8 mouse cellular contexts compared by ENCODE assay signal in the genomic region with DNA sequence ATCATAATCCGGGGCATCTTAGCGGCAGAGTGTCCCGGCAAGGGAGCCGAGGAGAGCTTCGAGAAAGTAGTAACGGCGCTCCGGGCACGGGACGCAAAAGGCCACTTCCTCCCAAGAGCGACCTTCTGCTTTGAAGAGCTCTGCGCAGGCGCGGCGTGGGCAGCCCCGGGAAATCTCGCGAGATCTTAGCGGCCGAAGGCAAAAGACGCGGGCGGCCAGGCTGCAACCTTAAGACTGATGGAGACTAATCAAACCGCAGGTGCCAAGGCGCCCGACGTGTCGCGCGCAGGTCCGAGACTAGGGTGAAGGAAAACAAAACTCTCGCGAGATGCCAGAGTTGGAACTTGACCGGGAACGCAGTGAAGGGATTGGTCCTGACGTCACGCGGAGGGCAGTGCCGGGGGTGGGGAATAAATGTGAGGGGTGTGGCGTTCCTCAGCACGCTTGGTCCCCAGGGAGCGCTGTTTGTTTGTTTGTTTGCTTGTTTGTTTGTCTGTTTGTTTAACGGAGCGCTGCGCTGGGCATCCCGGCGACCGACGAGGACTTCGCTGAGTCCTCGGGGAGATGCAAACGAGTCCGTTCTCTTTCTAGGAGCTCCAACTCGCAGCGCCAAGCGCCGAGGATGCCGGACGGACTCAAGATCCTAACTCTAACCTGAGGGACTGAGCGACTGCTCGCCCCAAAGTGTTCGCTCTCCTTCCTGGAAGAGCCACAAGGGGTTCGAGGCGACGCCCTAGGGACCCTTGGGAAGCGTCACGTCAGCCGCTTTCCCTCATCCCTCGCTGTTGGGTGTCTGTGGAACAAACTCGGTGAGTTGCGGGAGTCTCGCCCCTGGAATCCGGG. TPM values are rescaled to one million over a fixed set of nuclear protein-coding genes. Genes with fewer than 3 reads are reported as not detected.
DNase-seq lines count a peak whose midpoint lies in the region; ATAC-seq and TF ChIP-seq lines count a peak whose summit lies in the region.

Gene Cdc5l (minus strand): TSS at position 319 of the 843 bp plus-strand sequence.

- peak within 1 kb of the TSS; percentile 98 for H3K27ac ChIP-seq in embryonic facial prominence, embryonic 14.5 days (replicated peaks; ENCODE audit: low read depth, low read length)
- peak within 1 kb of the TSS; percentile 94 for H3K27ac ChIP-seq in heart, adult 2 months
- H3K27ac ChIP-seq in limb, embryonic 13.5 days: peak within 1 kb of the TSS; percentile 95
- peak within 1 kb of the TSS; percentile 93 for H3K27ac ChIP-seq in midbrain, embryonic 16.5 days (ENCODE audit: low read length)

- under 1% methylated on average over 73 of the region's 73 CpGs for WGBS in embryonic facial prominence, embryonic 14.5 days
- under 1% methylated on average over 73 of the region's 73 CpGs for WGBS in heart, adult 2 months
- under 1% methylated on average over 73 of the region's 73 CpGs for WGBS in limb, embryonic 13.5 days
- under 1% methylated on average over 73 of the region's 73 CpGs for WGBS in midbrain, embryonic 16.5 days

- peak; percentile 100 for DNase-seq in 3T3-L1 (ENCODE audit: low read depth, low spot score)
- peak; percentile 91 to 95 for DNase-seq in adrenal gland, postnatal 4 days (ENCODE audit: low spot score in 2 of 2)
- DNase-seq in embryonic facial prominence, embryonic 14.5 days (ENCODE audit: low spot score): peak; percentile 99
- peak; percentile 96 to 97 for DNase-seq in heart, adult 2 months
- peak; percentile 98 to 99 for DNase-seq in kidney, adult 8-10 months
- DNase-seq in spleen, postnatal 10 days (ENCODE audit: low spot score in 2 of 2): peak; percentile 96 to 97

- peaks cover 2% of the 10 kb centered on the region; the same call in 1 of the 2 replicates for H3K79me2 ChIP-seq in heart, adult 2 months (replicated peaks; ENCODE audit: control insufficient read depth, insufficient read depth, low read length)

- H3K36me3 ChIP-seq in embryonic facial prominence, embryonic 14.5 days (ENCODE audit: control insufficient read depth, insufficient read depth, low read length): peaks cover 7% of the 10 kb centered on the region
- peaks cover 6% of the 10 kb centered on the region for H3K36me3 ChIP-seq in heart, adult 2 months (ENCODE audit: control insufficient read depth, insufficient read depth, low read length)
- peaks cover 16% of the 10 kb centered on the region for H3K36me3 ChIP-seq in limb, embryonic 13.5 days
- H3K36me3 ChIP-seq in midbrain, embryonic 16.5 days (ENCODE audit: control insufficient read depth, insufficient read depth, low read length): no peaks in the 10 kb centered on the region

- peak within 1 kb of the TSS; percentile 91 for H3K4me3 ChIP-seq in embryonic facial prominence, embryonic 14.5 days (ENCODE audit: low read depth, low read length)
- peak within 1 kb of the TSS; percentile 68 for H3K4me3 ChIP-seq in heart, adult 2 months
- peak within 1 kb of the TSS; percentile 69 for H3K4me3 ChIP-seq in limb, embryonic 13.5 days
- peak within 1 kb of the TSS; percentile 95 for H3K4me3 ChIP-seq in midbrain, embryonic 16.5 days (ENCODE audit: low read depth, low read length)

- peak; percentile 97 for TF ChIP-seq POLR2A in heart, adult 2 months (IDR thresholded peaks at IDR 0.05; ENCODE audit: insufficient read depth, low read depth, low read length)

- peak within 1 kb of the TSS; percentile 94 for H3K9ac ChIP-seq in embryonic facial prominence, embryonic 14.5 days (ENCODE audit: low read depth, low read length)
- peak within 1 kb of the TSS; percentile 90 for H3K9ac ChIP-seq in heart, adult 2 months (ENCODE audit: low read depth, low read length)
- H3K9ac ChIP-seq in limb, embryonic 13.5 days: peak within 1 kb of the TSS; percentile 90
- peak within 1 kb of the TSS; percentile 87 for H3K9ac ChIP-seq in midbrain, embryonic 16.5 days (ENCODE audit: low read depth, low read length)

- peaks cover 17% of the 10 kb centered on the region for H3K4me1 ChIP-seq in embryonic facial prominence, embryonic 14.5 days (ENCODE audit: control insufficient read depth, insufficient read depth, low read length)
- peaks cover 3% of the 10 kb centered on the region for H3K4me1 ChIP-seq in heart, adult 2 months (ENCODE audit: control insufficient read depth, insufficient read depth, low read length)
- H3K4me1 ChIP-seq in limb, embryonic 13.5 days: peaks cover 24% of the 10 kb centered on the region
- H3K4me1 ChIP-seq in midbrain, embryonic 16.5 days (ENCODE audit: control insufficient read depth, insufficient read depth, low read length): peaks cover 25% of the 10 kb centered on the region

- ATAC-seq in embryonic facial prominence, embryonic 14.5 days (ENCODE audit: low read depth): peak; percentile 97
- ATAC-seq in limb, embryonic 13.5 days (ENCODE audit: low FRiP score, low read depth): peak; percentile 99
- peak; percentile 99 for ATAC-seq in midbrain, embryonic 16.5 days

- H3K4me2 ChIP-seq in embryonic facial prominence, embryonic 14.5 days (ENCODE audit: low read depth, low read length): peak within 1 kb of the TSS; percentile 90
- H3K4me2 ChIP-seq in limb, embryonic 13.5 days (replicated peaks): peak within 1 kb of the TSS; percentile 84
- peak within 1 kb of the TSS; percentile 96 for H3K4me2 ChIP-seq in midbrain, embryonic 16.5 days (ENCODE audit: low read length)

- H3K27me3 ChIP-seq in embryonic facial prominence, embryonic 14.5 days (replicated peaks; ENCODE audit: control insufficient read depth, insufficient read depth, low read length): no peaks in the 10 kb centered on the region
- H3K27me3 ChIP-seq in heart, adult 2 months (ENCODE audit: control insufficient read depth, insufficient read depth, low read length): no peaks in the 10 kb centered on the region
- no peaks in the 10 kb centered on the region for H3K27me3 ChIP-seq in limb, embryonic 13.5 days
- no peaks in the 10 kb centered on the region for H3K27me3 ChIP-seq in midbrain, embryonic 16.5 days (ENCODE audit: control insufficient read depth, insufficient read depth, low read depth, low read length)

- intact Hi-C loops in heart, adult 2 months (cut with DNase I): loop anchor here (2.0 kb wide), 1 partner anchor 73 kb away; the partner anchor contains the start of gene Aars2

- no peak for TF ChIP-seq EP300 in heart, adult 2 months (IDR thresholded peaks at IDR 0.05; ENCODE audit: insufficient read depth, low read depth, low read length)

- no peaks in the 10 kb centered on the region for H3K9me3 ChIP-seq in embryonic facial prominence, embryonic 14.5 days (ENCODE audit: control insufficient read depth, low read length)
- no peaks in the 10 kb centered on the region for H3K9me3 ChIP-seq in limb, embryonic 13.5 days
- H3K9me3 ChIP-seq in midbrain, embryonic 16.5 days (replicated peaks; ENCODE audit: control insufficient read depth, low read length, poor library complexity, severe bottlenecking): no peaks in the 10 kb centered on the region

- TF ChIP-seq CTCF in heart, adult 2 months (IDR thresholded peaks at IDR 0.05): peak; percentile 36

RNA-seq across cellular contexts. Expression of gene Cdc5l, which starts in this region (rescaled TPM):
- total RNA-seq in adrenal gland, postnatal 4 days (2021): 10 to 100 TPM; 49.1 to 52.0 TPM
- polyA plus RNA-seq in embryonic facial prominence, embryonic 14.5 days (2014; fragmentation: Nextera tagmentation; extraction: Ambion mirVana): 60.1 and 61.1 TPM in 2 replicates
- total RNA-seq in heart, adult 2 months (2021): 10 to 100 TPM; 39.4 to 40.5 TPM
- polyA plus RNA-seq in heart, adult 2 months (2012; rRNA removed): 7.3 and 14.3 TPM in 2 replicates
- 78.8 and 82.5 TPM in 2 replicates for polyA plus RNA-seq in limb, embryonic 13.5 days (2015; fragmentation: Nextera tagmentation; extraction: Ambion mirVana)
- 58.6 and 67.5 TPM in 2 replicates for polyA plus RNA-seq in midbrain, embryonic 16.5 days (2015; fragmentation: Nextera tagmentation; extraction: Ambion mirVana)

Comparison
In these comparisons a context has a peak if more than half of its experiments do, and no peak if none do; other contexts are left out.
1. Peak in every context shown above with its lines: DNase-seq, ATAC-seq, H3K4me3 ChIP-seq and H3K27ac ChIP-seq.